Mouse (Mus musculus) heart, postnatal 0 days (tissue): ENCODE results near the gene H13.

Experiments used
- CTCF ChIP-seq: IDR thresholded peaks from 2 replicates; pipeline ENCODE4 v1.5.1; 2016; ENCODE audit warnings: antibody characterized with exemption, control low read depth, low read depth
- EP300 ChIP-seq: IDR thresholded peaks from 2 replicates; pipeline ENCODE4 v1.6.1; 2016; ENCODE audit warnings: antibody characterized with exemption, low read depth

GRCm38 (mm10) chr2:152683086-152683485 is 13.8 kb downstream of the H13 start:
- no peak for TF ChIP-seq EP300
- TF ChIP-seq CTCF, result no peak
